Comparison of ENCODE assay signal across 8 mouse cellular contexts in the genomic region with DNA sequence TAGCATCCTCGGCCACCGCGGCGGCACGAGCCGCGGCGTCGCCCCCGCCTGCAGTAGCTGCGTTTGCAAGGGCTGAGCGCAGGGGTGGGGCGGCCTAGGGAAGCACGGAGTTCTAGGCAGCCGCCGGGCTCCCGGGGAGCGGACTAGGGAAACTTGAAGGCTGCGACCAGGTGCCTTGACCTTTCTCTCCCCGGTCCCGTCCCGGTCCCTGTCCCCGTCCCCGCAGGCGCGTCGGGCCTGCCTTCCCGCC. TPM values are rescaled to one million over a fixed set of nuclear protein-coding genes. Genes with fewer than 3 reads are reported as not detected.
DNase-seq lines count a peak whose midpoint lies in the region; ATAC-seq and TF ChIP-seq lines count a peak whose summit lies in the region.

No protein-coding gene starts in this region.

- H3K27ac ChIP-seq in layer of hippocampus, adult 2 months = peak overlapping the region; percentile 99
- H3K27ac ChIP-seq in cortical plate, adult 2 months (ENCODE audit: insufficient read depth, low read length) = peak overlapping the region; percentile 97
- H3K27ac ChIP-seq in hindbrain, embryonic 16.5 days (ENCODE audit: low read depth, low read length) = peak overlapping the region; percentile 88
- peak overlapping the region; percentile 90 for H3K27ac ChIP-seq in midbrain, postnatal 0 days (ENCODE audit: low read depth, low read length)

- no peaks in the 10 kb centered on the region for H3K4me1 ChIP-seq in cortical plate, adult 2 months (ENCODE audit: control insufficient read depth, insufficient read depth, low read length)
- H3K4me1 ChIP-seq in hindbrain, embryonic 16.5 days (ENCODE audit: control insufficient read depth, insufficient read depth, low read depth, low read length) = peaks cover 4% of the 10 kb centered on the region
- H3K4me1 ChIP-seq in midbrain, postnatal 0 days (ENCODE audit: insufficient read depth, low read length) = 0 out of 2 replicates have a peak, but pooled peaks cover 5% of the 10 kb centered on the region

- no peak for TF ChIP-seq POLR2A in cortical plate, adult 2 months (IDR thresholded peaks at IDR 0.05; ENCODE audit: extremely low read depth, insufficient read depth, low read length)

- ATAC-seq in hindbrain, embryonic 16.5 days = no peak
- ATAC-seq in midbrain, postnatal 0 days (ENCODE audit: low FRiP score) = no peak; the same call in 1 of the 2 replicates

- no peaks in the 10 kb centered on the region for H3K36me3 ChIP-seq in hindbrain, embryonic 16.5 days (ENCODE audit: control insufficient read depth, insufficient read depth, low read length)
- no peaks in the 10 kb centered on the region for H3K36me3 ChIP-seq in midbrain, postnatal 0 days (ENCODE audit: insufficient read depth, low read length)

- no peak for TF ChIP-seq CTCF in layer of hippocampus, adult 2 months (conservative IDR thresholded peaks at IDR 0.05)
- no peak for TF ChIP-seq CTCF in cortical plate, adult 2 months (IDR thresholded peaks at IDR 0.05; ENCODE audit: extremely low read depth, insufficient read depth, low read length)
- no peak for TF ChIP-seq CTCF in midbrain, postnatal 0 days (IDR thresholded peaks at IDR 0.05)

- WGBS in hindbrain, embryonic 16.5 days = 1% methylated on average over 22 of the region's 28 CpGs
- 0% methylated on average over 6 of the region's 28 CpGs for WGBS in midbrain, postnatal 0 days

- no peak for DNase-seq in layer of hippocampus, adult 2 months (ENCODE audit: low spot score in 2 of 2)
- DNase-seq in layer of hippocampus, adult 9-10 months (ENCODE audit: low spot score) = no peak
- DNase-seq in midbrain, postnatal 0 days (ENCODE audit: low spot score) = peak; percentile 51
- no peak for DNase-seq in cerebellum, adult 18-20 months
- DNase-seq in adrenal gland, postnatal 4 days (ENCODE audit: low spot score in 2 of 2) = no peak
- no peak for DNase-seq in cerebellum, postnatal 10 days

- no peaks in the 10 kb centered on the region for H3K9me3 ChIP-seq in hindbrain, embryonic 16.5 days (ENCODE audit: control insufficient read depth, low read length)
- no peaks in the 10 kb centered on the region for H3K9me3 ChIP-seq in midbrain, postnatal 0 days (ENCODE audit: low read length)

- peak overlapping the region; percentile 100 for H3K4me3 ChIP-seq in layer of hippocampus, adult 2 months
- H3K4me3 ChIP-seq in cortical plate, adult 2 months (ENCODE audit: insufficient read depth, low read length) = peak overlapping the region; percentile 82
- peak overlapping the region; percentile 67 for H3K4me3 ChIP-seq in hindbrain, embryonic 16.5 days (ENCODE audit: low read length)
- peak overlapping the region; percentile 97 for H3K4me3 ChIP-seq in midbrain, postnatal 0 days (ENCODE audit: low read depth, low read length)

- peak overlapping the region; percentile 91 for H3K4me2 ChIP-seq in hindbrain, embryonic 16.5 days (ENCODE audit: low read length)
- H3K4me2 ChIP-seq in midbrain, postnatal 0 days (ENCODE audit: low read depth, low read length, poor library complexity, severe bottlenecking) = peak overlapping the region; percentile 68

- H3K9ac ChIP-seq in hindbrain, embryonic 16.5 days (ENCODE audit: low read depth, low read length) = peak overlapping the region; percentile 86
- peak overlapping the region; percentile 81 for H3K9ac ChIP-seq in midbrain, postnatal 0 days (replicated peaks; ENCODE audit: low read length, poor library complexity, severe bottlenecking)

- H3K27me3 ChIP-seq in hindbrain, embryonic 16.5 days (replicated peaks; ENCODE audit: control insufficient read depth, insufficient read depth, low read length) = no peaks in the 10 kb centered on the region
- no peaks in the 10 kb centered on the region for H3K27me3 ChIP-seq in midbrain, postnatal 0 days (ENCODE audit: insufficient read depth, low read length)

RNA-seq across cellular contexts. Expression of gene Lrba, which starts 0.2 kb away (rescaled TPM):
- total RNA-seq in layer of hippocampus, adult 2 months (2021) = 10 to 100 TPM; 28.8 to 32.7 TPM
- 12.1 and 13.9 TPM in 2 replicates for polyA plus RNA-seq in cortical plate, adult 2 months (2012; rRNA removed)
- polyA plus RNA-seq in hindbrain, embryonic 16.5 days (2015; fragmentation: Nextera tagmentation; extraction: Ambion mirVana) = 5.9 and 6.1 TPM in 2 replicates
- 24.3 and 28.0 TPM in 2 replicates for total RNA-seq in midbrain, postnatal 0 days (2014; rRNA removed)
- polyA plus RNA-seq in midbrain, postnatal 0 days (2015; fragmentation: Nextera tagmentation; extraction: Ambion mirVana) = 3.0 and 3.1 TPM in 2 replicates
- 10 to 100 TPM; 33.1 to 43.6 TPM for total RNA-seq in adrenal gland, postnatal 4 days (2021)
